Mouse (Mus musculus): Measurements from ENCODE around the gene Ipo7. TPM values are rescaled to one million over a fixed set of nuclear protein-coding genes. Genes with fewer than 3 reads are reported as not detected.
A peak's percentile ranks its signal among the peaks of the same experiment; 100 is the strongest.
"Not testable (repeated sequence)": the region's sequence is repeated elsewhere in the genome, so short reads cannot be mapped to it uniquely, and the experiment has no call there.

The Ipo7 gene
- polyA plus RNA-seq, 1 experiment from 2014 or later = 18.8 TPM

DNA sequence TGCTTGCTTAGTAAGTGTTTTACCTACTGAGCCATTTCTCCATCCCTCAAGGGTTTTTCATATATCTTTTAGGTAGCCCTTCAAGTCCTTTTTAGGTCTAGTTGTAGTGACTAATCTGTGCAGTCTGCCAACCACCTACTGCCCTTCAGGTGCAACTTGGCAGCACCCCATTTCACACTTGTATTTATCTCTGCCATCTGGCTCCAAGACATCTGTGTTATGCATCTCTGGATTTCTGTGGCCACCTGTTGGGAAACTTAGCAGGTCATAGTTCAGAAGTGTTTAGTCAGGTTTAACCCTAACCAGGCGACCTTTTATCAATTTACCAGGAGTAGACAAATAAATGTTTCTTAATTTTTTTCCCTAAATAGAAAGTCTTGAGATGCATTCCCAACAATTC is 6.7 kb upstream of the Ipo7 start:
- Histone ChIP-seq H3K9me3 (replicated peaks; ENCODE audit: control insufficient read depth, low read length) (no peaks in the 10 kb centered on the region), H3K4me3 (ENCODE audit: low read depth, low read length) (no peak overlapping the region), H3K9ac (ENCODE audit: low read depth, low read length) (no peak overlapping the region), H3K36me3 (ENCODE audit: control insufficient read depth, insufficient read depth) (no peaks in the 10 kb centered on the region), H3K4me1 (ENCODE audit: control insufficient read depth, low read depth, low read length) (peaks cover 4% of the 10 kb centered on the region), H3K4me2 (ENCODE audit: low read depth, low read length) (no peak overlapping the region), H3K27me3 (ENCODE audit: control insufficient read depth, insufficient read depth, low read depth, low read length) (no peaks in the 10 kb centered on the region), H3K27ac (ENCODE audit: low read length) (no peak overlapping the region)
- 32% methylated on average over 1 of the region's 1 CpGs for WGBS (ENCODE audit: insufficient replicate concordance)
- no peak for ATAC-seq (ENCODE audit: low read depth)

DNA sequence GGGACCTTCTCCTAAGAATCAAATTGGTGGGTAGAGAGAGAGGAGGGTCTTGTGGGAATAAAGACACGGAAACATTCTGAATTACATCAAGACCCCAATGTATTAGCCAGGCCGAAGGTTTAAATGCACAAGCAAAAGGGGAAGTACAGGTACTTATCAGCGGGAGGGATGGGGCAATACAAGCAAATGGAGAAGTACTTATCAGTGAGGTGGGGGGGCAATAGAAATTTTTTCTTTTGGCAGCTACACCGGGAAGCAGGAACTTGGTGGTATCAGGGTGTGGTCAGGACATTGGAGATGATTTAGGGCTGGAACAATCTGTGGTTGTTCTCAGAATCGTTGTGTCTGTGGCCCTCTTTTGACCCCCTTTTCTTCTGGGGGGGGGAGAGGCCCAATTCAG is 3.8 kb upstream of the Ipo7 start:
- H3K27me3 ChIP-seq (ENCODE audit: control insufficient read depth, insufficient read depth, low read depth, low read length) = no peaks in the 10 kb centered on the region
- H3K9me3 ChIP-seq (replicated peaks; ENCODE audit: control insufficient read depth, low read length) = no peaks in the 10 kb centered on the region
- H3K9ac ChIP-seq (ENCODE audit: low read depth, low read length) = no peak overlapping the region
- peaks cover 3% of the 10 kb centered on the region; the same call in 1 of the 2 replicates for H3K4me1 ChIP-seq (ENCODE audit: control insufficient read depth, low read depth, low read length)
- WGBS (ENCODE audit: insufficient replicate concordance) = 54% methylated on average over 5 of the region's 5 CpGs
- no peak for ATAC-seq (ENCODE audit: low read depth)
- no peak overlapping the region for H3K4me3 ChIP-seq (ENCODE audit: low read depth, low read length)
- H3K36me3 ChIP-seq (ENCODE audit: control insufficient read depth, insufficient read depth) = no peaks in the 10 kb centered on the region
- H3K27ac ChIP-seq (ENCODE audit: low read length) = no peak overlapping the region
- no peak overlapping the region for H3K4me2 ChIP-seq (ENCODE audit: low read depth, low read length)

DNA sequence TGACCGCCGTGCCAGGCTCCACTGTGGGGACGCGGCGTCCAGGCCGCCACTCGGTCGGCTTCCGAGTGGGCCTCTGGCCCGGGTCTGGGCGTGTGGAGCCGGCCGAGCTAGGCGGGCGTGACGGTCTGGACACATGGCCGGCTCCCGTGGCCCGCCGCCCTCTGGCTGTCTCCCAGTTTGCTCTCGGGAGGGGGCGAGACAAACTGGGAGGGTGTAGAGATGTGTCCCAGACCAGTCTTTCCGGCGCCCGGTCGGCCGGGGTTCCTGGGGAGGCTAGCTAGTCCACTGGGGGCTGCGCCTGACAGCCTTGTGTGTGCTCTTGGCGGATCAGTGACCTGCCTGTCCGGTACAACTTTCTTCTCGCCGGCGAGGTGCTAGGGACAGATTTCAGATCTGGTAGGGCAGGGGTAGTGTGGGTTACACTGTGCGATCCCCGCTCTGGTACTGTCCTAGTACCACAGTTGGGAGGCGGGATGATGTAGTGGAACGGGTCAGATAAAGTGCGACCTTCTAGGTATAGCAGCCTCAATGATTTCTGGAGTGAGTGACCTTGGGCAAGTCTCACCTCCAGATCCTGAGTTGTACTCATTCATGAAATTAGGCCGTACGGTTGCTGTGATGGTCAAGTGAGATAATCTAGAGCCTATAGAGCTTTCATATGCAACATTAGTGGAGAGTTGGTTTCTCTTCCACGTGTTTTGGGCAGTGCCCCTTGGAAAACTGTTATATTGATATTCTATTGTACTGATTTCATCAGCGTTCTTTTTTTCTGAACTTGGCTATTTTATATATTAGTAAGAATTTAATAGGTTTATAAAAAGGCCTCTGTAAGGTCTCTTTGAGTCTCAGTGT is 783 bp downstream of the Ipo7 start:
- H3K9ac ChIP-seq (ENCODE audit: low read depth, low read length) = peak overlapping the region; percentile 97
- no peaks in the 10 kb centered on the region for H3K9me3 ChIP-seq (replicated peaks; ENCODE audit: control insufficient read depth, low read length)
- no peaks in the 10 kb centered on the region for H3K36me3 ChIP-seq (ENCODE audit: control insufficient read depth, insufficient read depth)
- under 1% methylated on average over 40 of the region's 42 CpGs for WGBS (ENCODE audit: insufficient replicate concordance)
- H3K4me3 ChIP-seq (ENCODE audit: low read depth, low read length) = peak overlapping the region; percentile 98
- ATAC-seq (ENCODE audit: low read depth) = peak; percentile 71
- H3K27me3 ChIP-seq (ENCODE audit: control insufficient read depth, insufficient read depth, low read depth, low read length) = no peaks in the 10 kb centered on the region
- peaks cover 12% of the 10 kb centered on the region for H3K4me1 ChIP-seq (ENCODE audit: control insufficient read depth, low read depth, low read length)
- H3K4me2 ChIP-seq (ENCODE audit: low read depth, low read length) = peak overlapping the region; percentile 69
- H3K27ac ChIP-seq (ENCODE audit: low read length) = peak overlapping the region; percentile 92

DNA sequence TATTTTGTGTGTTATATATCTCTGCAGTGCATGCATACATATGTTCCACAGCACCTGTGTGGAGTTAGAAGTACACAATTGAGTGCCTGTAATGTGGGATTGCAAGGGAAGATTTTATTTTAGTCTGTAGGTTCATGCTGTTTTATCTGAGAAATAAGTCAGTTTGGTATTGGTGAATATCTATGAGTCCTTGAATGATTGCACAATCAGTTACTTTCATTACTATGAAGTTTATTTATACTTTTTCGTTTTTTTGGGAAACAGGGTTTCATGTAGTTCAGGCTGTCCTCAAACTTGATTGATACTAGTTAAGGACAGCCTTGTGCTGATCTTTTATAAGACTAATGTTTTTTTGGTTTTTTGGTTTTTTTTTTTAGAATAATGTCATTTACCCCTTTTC is 5.5 kb downstream of the Ipo7 start:
- Histone ChIP-seq H3K36me3 (ENCODE audit: control insufficient read depth, insufficient read depth) (no peaks in the 10 kb centered on the region; the same call in 1 of the 2 replicates), H3K4me1 (ENCODE audit: control insufficient read depth, low read depth, low read length) (peaks cover 9% of the 10 kb centered on the region), H3K27me3 (ENCODE audit: control insufficient read depth, insufficient read depth, low read depth, low read length) (no peaks in the 10 kb centered on the region), H3K27ac (ENCODE audit: low read length) (no peak overlapping the region), H3K4me2 (ENCODE audit: low read depth, low read length) (no peak overlapping the region), H3K4me3 (ENCODE audit: low read depth, low read length) (no peak overlapping the region), H3K9me3 (replicated peaks; ENCODE audit: control insufficient read depth, low read length) (no peaks in the 10 kb centered on the region), H3K9ac (ENCODE audit: low read depth, low read length) (no peak overlapping the region)
- 65% methylated on average over 1 of the region's 1 CpGs for WGBS (ENCODE audit: insufficient replicate concordance)
- no peak for ATAC-seq (ENCODE audit: low read depth)

DNA sequence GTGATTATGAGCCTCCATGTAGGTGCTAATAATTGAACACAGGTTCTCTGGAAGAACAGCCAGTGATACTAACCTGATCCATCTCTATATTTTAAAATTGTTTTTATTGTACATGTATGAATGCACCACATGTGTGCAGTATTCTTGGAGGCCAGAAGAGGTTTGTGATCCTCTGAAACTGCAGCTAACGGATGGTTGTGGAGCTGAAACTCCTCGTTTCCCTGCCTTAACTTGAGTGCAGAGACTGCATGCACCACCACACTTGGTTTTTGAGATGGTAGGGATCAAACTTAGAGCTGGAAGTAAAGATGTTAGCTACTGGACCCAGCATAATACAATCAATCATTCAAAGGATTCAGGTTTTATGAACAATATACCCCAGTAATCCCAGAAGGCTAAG is 8.5 kb downstream of the Ipo7 start:
- no peaks in the 10 kb centered on the region for H3K9me3 ChIP-seq (replicated peaks; ENCODE audit: control insufficient read depth, low read length)
- no peak overlapping the region for H3K4me3 ChIP-seq (ENCODE audit: low read depth, low read length)
- H3K4me1 ChIP-seq (ENCODE audit: control insufficient read depth, low read depth, low read length) = peaks cover 4% of the 10 kb centered on the region
- 65% methylated on average over 2 of the region's 2 CpGs for WGBS (ENCODE audit: insufficient replicate concordance)
- H3K36me3 ChIP-seq (ENCODE audit: control insufficient read depth, insufficient read depth) = peaks cover 16% of the 10 kb centered on the region
- H3K27me3 ChIP-seq (ENCODE audit: control insufficient read depth, insufficient read depth, low read depth, low read length) = no peaks in the 10 kb centered on the region
- no peak for ATAC-seq (ENCODE audit: low read depth)
- no peak overlapping the region for H3K4me2 ChIP-seq (ENCODE audit: low read depth, low read length)
- no peak overlapping the region for H3K27ac ChIP-seq (ENCODE audit: low read length)
- no peak overlapping the region for H3K9ac ChIP-seq (ENCODE audit: low read depth, low read length)

DNA sequence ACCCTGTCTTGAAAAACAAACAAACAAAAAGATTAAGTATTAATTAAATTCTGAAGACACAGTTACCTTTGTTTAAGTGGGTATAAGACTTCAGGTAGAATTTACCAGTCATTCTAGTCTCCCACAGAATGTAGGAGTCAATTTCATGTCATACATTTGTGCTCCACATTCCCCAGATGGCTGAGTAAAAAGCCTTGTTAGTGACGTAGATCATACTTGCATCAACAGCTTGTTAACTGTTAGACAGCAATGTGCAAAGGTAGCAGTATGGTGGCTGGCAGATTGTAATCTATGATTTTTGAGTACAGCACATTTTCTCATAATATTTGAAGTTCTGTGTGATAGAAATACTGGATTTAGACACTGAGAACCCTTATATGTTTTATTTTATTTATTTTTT is 10.8 kb downstream of the Ipo7 start:
- Histone ChIP-seq H3K9ac (ENCODE audit: low read depth, low read length) (no peak overlapping the region), H3K4me2 (ENCODE audit: low read depth, low read length) (no peak overlapping the region), H3K4me1 (ENCODE audit: control insufficient read depth, low read depth, low read length) (no peaks in the 10 kb centered on the region), H3K27ac (ENCODE audit: low read length) (no peak overlapping the region), H3K36me3 (ENCODE audit: control insufficient read depth, insufficient read depth) (peaks cover 30% of the 10 kb centered on the region), H3K9me3 (replicated peaks; ENCODE audit: control insufficient read depth, low read length) (no peaks in the 10 kb centered on the region), H3K27me3 (ENCODE audit: control insufficient read depth, insufficient read depth, low read depth, low read length) (no peaks in the 10 kb centered on the region), H3K4me3 (ENCODE audit: low read depth, low read length) (no peak overlapping the region)
- no peak for ATAC-seq (ENCODE audit: low read depth)
- 59% methylated on average over 1 of the region's 1 CpGs for WGBS (ENCODE audit: insufficient replicate concordance)

DNA sequence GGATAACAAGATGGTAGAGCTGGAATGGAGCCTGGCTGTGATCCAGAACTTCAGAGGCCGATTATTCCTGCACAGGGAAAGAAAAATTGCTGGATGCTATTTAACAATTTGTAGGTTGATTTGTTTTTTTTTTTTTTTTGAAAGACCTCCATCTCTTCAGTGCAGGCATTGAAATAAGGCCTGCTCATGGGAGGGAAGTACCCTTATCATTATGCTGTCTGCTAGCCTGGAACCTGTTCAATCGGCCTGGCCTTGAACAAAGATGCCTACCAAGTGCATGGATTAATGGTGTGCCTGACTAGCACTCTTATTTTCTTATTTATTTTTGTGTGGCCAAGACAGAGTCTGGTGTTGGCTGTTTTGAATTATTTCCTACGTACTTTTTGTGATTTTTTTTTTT is 12.3 kb downstream of the Ipo7 start:
- ATAC-seq (ENCODE audit: low read depth) = no peak
- peaks cover 36% of the 10 kb centered on the region for H3K36me3 ChIP-seq (ENCODE audit: control insufficient read depth, insufficient read depth)

DNA sequence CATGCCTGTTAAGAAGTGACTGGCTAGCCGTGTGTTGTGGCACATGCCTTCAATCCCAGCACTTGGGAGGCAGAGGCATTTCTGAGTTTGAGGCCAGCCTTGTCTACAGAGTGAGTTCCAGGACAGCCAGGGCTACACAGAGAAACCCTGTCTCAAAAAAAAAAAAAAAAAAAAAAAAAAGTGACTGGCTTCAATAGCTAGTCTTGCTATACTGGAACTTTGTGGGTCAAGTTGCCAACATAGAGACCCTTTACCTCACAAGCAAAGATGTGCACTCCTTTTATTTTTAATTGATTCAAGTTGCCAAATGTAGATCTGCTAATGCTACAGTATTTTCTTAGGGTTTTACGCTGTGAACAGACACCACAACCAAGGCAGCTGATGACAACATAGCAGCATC is 39.6 kb downstream of the Ipo7 start:
- H3K27me3 ChIP-seq (ENCODE audit: control insufficient read depth, insufficient read depth, low read depth, low read length); ATAC-seq (ENCODE audit: low read depth); H3K9me3 ChIP-seq (replicated peaks; ENCODE audit: control insufficient read depth, low read length); H3K4me1 ChIP-seq (ENCODE audit: control insufficient read depth, low read depth, low read length); H3K4me2 ChIP-seq (ENCODE audit: low read depth, low read length); H3K9ac ChIP-seq (ENCODE audit: low read depth, low read length); H3K27ac ChIP-seq (ENCODE audit: low read length); H3K4me3 ChIP-seq (ENCODE audit: low read depth, low read length): not testable (repeated sequence)
- 90% methylated on average over 2 of the region's 2 CpGs for WGBS (ENCODE audit: insufficient replicate concordance)
- H3K36me3 ChIP-seq (ENCODE audit: control insufficient read depth, insufficient read depth) = peaks cover 16% of the 10 kb centered on the region

More for the DNA sequence above, 12.3 kb downstream of the Ipo7 start:
- Histone ChIP-seq H3K27ac (ENCODE audit: low read length) (no peak overlapping the region), H3K4me3 (ENCODE audit: low read depth, low read length) (no peak overlapping the region), H3K9me3 (replicated peaks; ENCODE audit: control insufficient read depth, low read length) (no peaks in the 10 kb centered on the region), H3K9ac (ENCODE audit: low read depth, low read length) (no peak overlapping the region), H3K27me3 (ENCODE audit: control insufficient read depth, insufficient read depth, low read depth, low read length) (no peaks in the 10 kb centered on the region), H3K4me2 (ENCODE audit: low read depth, low read length) (no peak overlapping the region), H3K4me1 (ENCODE audit: control insufficient read depth, low read depth, low read length) (no peaks in the 10 kb centered on the region)
- WGBS (ENCODE audit: insufficient replicate concordance) = 73% methylated on average over 3 of the region's 3 CpGs

DNA sequence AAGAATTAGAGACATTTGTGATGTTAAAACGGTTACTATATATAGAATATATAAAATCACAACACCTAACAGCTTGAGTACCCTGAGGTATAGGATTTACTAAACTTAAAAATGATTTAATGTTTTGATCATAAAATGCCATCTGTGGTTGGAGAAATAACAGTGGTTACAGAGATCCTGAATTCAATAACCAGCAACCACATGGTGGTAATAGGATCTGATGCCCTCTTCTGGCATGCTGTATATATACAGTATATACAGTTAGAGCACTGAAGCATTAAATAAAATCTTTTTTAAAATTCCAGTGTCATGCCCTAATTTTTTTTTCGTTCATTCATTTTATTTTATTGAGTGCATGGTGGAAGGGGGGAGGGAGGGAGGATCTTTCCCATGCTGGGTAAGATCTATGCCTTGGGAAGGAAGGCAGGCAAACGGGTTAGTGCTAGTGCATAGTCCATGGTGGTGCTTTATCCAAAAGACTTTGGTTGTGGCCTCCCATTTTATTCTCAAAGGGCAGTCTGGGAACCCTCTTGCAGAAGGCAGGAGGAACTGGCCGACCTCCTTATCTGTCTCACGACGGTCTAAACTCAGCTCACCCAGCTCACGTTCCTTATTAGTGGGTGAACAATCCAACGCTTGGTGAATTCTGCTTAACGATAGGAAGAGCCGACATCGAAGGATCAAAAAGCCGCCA is 41.2 kb downstream of the Ipo7 start:
- H3K4me1 ChIP-seq (ENCODE audit: control insufficient read depth, low read depth, low read length) = peaks cover 23% of the 10 kb centered on the region
- whole genome bisulfite sequencing (ENCODE audit: insufficient replicate concordance) = 57% methylated on average over 12 of the region's 12 CpGs
- H3K9ac ChIP-seq (ENCODE audit: low read depth, low read length) = no peak overlapping the region
- no peaks in the 10 kb centered on the region for H3K27me3 ChIP-seq (ENCODE audit: control insufficient read depth, insufficient read depth, low read depth, low read length)
- ATAC-seq (ENCODE audit: low read depth) = no peak
- H3K4me3 ChIP-seq (ENCODE audit: low read depth, low read length) = no peak overlapping the region
- 0 out of 2 replicates have a peak overlapping the region, but pooled peaks have one; percentile 8 for H3K27ac ChIP-seq (ENCODE audit: low read length)
- H3K36me3 ChIP-seq (ENCODE audit: control insufficient read depth, insufficient read depth) = peaks cover 4% of the 10 kb centered on the region
- no peaks in the 10 kb centered on the region for H3K9me3 ChIP-seq (replicated peaks; ENCODE audit: control insufficient read depth, low read length)
- peak overlapping the region; percentile 79 for H3K4me2 ChIP-seq (ENCODE audit: low read depth, low read length)

All from liver, embryonic 16.5 days (tissue).